Mouse (Mus musculus): ENCODE measurements around the gene Chac1. TPM values are rescaled to one million over a fixed set of nuclear protein-coding genes. Genes with fewer than 3 reads are reported as not detected.

Chac1 gene
- 6.2 TPM in 2 replicates for polyA plus RNA-seq (2015; fragmentation: Nextera tagmentation; extraction: Ambion mirVana)

GRCm38 (mm10) chr2:119350555-119351486, at the start of gene Chac1:
Gene Chac1 (plus strand): TSS chr2:119351229.
- Histone ChIP-seq H3K4me3 (peak within 1 kb of the TSS; percentile 63), H3K36me3 (peaks cover 7% of the 10 kb centered on the region), H3K27ac (replicated peaks) (no peak within 1 kb of the TSS), H3K27me3 (peaks cover 27% of the 10 kb centered on the region), H3K4me1 (replicated peaks) (peaks cover 13% of the 10 kb centered on the region), H3K9ac (peak within 1 kb of the TSS; percentile 80), H3K4me2 (peak within 1 kb of the TSS; percentile 90), H3K9me3 (no peaks in the 10 kb centered on the region)
- peak; percentile 98 for ATAC-seq (ENCODE audit: low read depth)
- 5% methylated on average over 58 of the region's 58 CpGs for WGBS

GRCm38 (mm10) chr2:119302876-119303275, 48.2 kb upstream of the Chac1 start:
- Histone ChIP-seq H3K4me2 (no peak overlapping the region), H3K27ac (replicated peaks) (no peak overlapping the region), H3K36me3 (peaks cover 15% of the 10 kb centered on the region), H3K9me3 (no peaks in the 10 kb centered on the region), H3K9ac (no peak overlapping the region), H3K4me1 (replicated peaks) (peaks cover 32% of the 10 kb centered on the region), H3K27me3 (no peaks in the 10 kb centered on the region), H3K4me3 (no peak overlapping the region)
- WGBS = 76% methylated on average over 6 of the region's 6 CpGs
- no peak for ATAC-seq (ENCODE audit: low read depth)

- 0 out of 2 replicates have a peak overlapping the region, but pooled peaks have one; percentile 34 for H3K9ac ChIP-seq
- WGBS = 55% methylated on average over 3 of the region's 3 CpGs
- no peak overlapping the region for H3K4me3 ChIP-seq
- no peaks in the 10 kb centered on the region for H3K27me3 ChIP-seq
- no peaks in the 10 kb centered on the region for H3K9me3 ChIP-seq
- ATAC-seq (ENCODE audit: low read depth) = no peak
- no peak overlapping the region for H3K27ac ChIP-seq (replicated peaks)
- H3K4me2 ChIP-seq = no peak overlapping the region
- H3K36me3 ChIP-seq = peaks cover 2% of the 10 kb centered on the region; the same call in 1 of the 2 replicates
- peaks cover 32% of the 10 kb centered on the region for H3K4me1 ChIP-seq (replicated peaks)
Observed at GRCm38 (mm10) chr2:119304391-119304790, 46.6 kb upstream of the Chac1 start.

GRCm38 (mm10) chr2:119304798-119305208, 46.2 kb upstream of the Chac1 start:
- ATAC-seq (ENCODE audit: low read depth) = 0 out of 2 replicates have a peak, but pooled peaks have one; percentile 29
- Histone ChIP-seq H3K36me3 (no peaks in the 10 kb centered on the region), H3K4me2 (no peak overlapping the region), H3K27me3 (no peaks in the 10 kb centered on the region; the same call in 1 of the 2 replicates), H3K9me3 (no peaks in the 10 kb centered on the region), H3K4me1 (replicated peaks) (peaks cover 28% of the 10 kb centered on the region), H3K4me3 (no peak overlapping the region), H3K9ac (0 out of 2 replicates have a peak overlapping the region, but pooled peaks have one; percentile 34), H3K27ac (replicated peaks) (no peak overlapping the region)
- 19% methylated on average over 3 of the region's 3 CpGs for WGBS

- Histone ChIP-seq H3K27me3 (peaks cover 57% of the 10 kb centered on the region), H3K4me2 (no peak overlapping the region)
- ATAC-seq (ENCODE audit: low read depth) = no peak
Observed at GRCm38 (mm10) chr2:119311544-119311943, 39.5 kb upstream of the Chac1 start.

GRCm38 (mm10) chr2:119312380-119312958, 38.6 kb upstream of the Chac1 start:
- H3K4me2 ChIP-seq = no peak overlapping the region
- H3K4me1 ChIP-seq (replicated peaks) = peaks cover 21% of the 10 kb centered on the region
- peak; percentile 34; the same call in 1 of the 2 replicates for ATAC-seq (ENCODE audit: low read depth)
- H3K9ac ChIP-seq = no peak overlapping the region
- no peaks in the 10 kb centered on the region for H3K36me3 ChIP-seq
- H3K9me3 ChIP-seq = no peaks in the 10 kb centered on the region
- H3K27ac ChIP-seq (replicated peaks) = no peak overlapping the region
- WGBS = 15% methylated on average over 2 of the region's 2 CpGs
- H3K27me3 ChIP-seq = peaks cover 65% of the 10 kb centered on the region
- no peak overlapping the region for H3K4me3 ChIP-seq

More at GRCm38 (mm10) chr2:119311544-119311943, 39.5 kb upstream of the Chac1 start:
- no peaks in the 10 kb centered on the region for H3K9me3 ChIP-seq
- no peak overlapping the region for H3K9ac ChIP-seq
- no peak overlapping the region for H3K4me3 ChIP-seq
- peaks cover 21% of the 10 kb centered on the region for H3K4me1 ChIP-seq (replicated peaks)
- WGBS = 55% methylated on average over 12 of the region's 12 CpGs
- no peak overlapping the region for H3K27ac ChIP-seq (replicated peaks)
- H3K36me3 ChIP-seq = no peaks in the 10 kb centered on the region

- H3K27me3 ChIP-seq = peaks cover 79% of the 10 kb centered on the region
- peak; percentile 29; the same call in 1 of the 2 replicates for ATAC-seq (ENCODE audit: low read depth)
- H3K27ac ChIP-seq (replicated peaks) = no peak overlapping the region
- H3K9me3 ChIP-seq = no peaks in the 10 kb centered on the region
- no peak overlapping the region for H3K4me3 ChIP-seq
- no peaks in the 10 kb centered on the region for H3K36me3 ChIP-seq
- WGBS = 30% methylated on average over 10 of the region's 10 CpGs
- peaks cover 21% of the 10 kb centered on the region for H3K4me1 ChIP-seq (replicated peaks)
- H3K9ac ChIP-seq = no peak overlapping the region
- H3K4me2 ChIP-seq = no peak overlapping the region
Observed at GRCm38 (mm10) chr2:119313780-119314479, 37.1 kb upstream of the Chac1 start.

- Histone ChIP-seq H3K4me2 (no peak overlapping the region), H3K4me3 (no peak overlapping the region), H3K4me1 (replicated peaks) (peaks cover 21% of the 10 kb centered on the region), H3K36me3 (no peaks in the 10 kb centered on the region), H3K9me3 (no peaks in the 10 kb centered on the region), H3K9ac (no peak overlapping the region), H3K27ac (replicated peaks) (no peak overlapping the region), H3K27me3 (peaks cover 84% of the 10 kb centered on the region)
- WGBS = 59% methylated on average over 12 of the region's 12 CpGs
- ATAC-seq (ENCODE audit: low read depth) = no peak
Observed at GRCm38 (mm10) chr2:119314742-119315310, 36.2 kb upstream of the Chac1 start.

GRCm38 (mm10) chr2:119318043-119318710, 32.9 kb upstream of the Chac1 start:
- 72% methylated on average over 3 of the region's 3 CpGs for WGBS

GRCm38 (mm10) chr2:119320571-119320970, 30.5 kb upstream of the Chac1 start:
- Histone ChIP-seq H3K9me3 (no peaks in the 10 kb centered on the region), H3K36me3 (no peaks in the 10 kb centered on the region), H3K4me2 (no peak overlapping the region), H3K27me3 (peaks cover 94% of the 10 kb centered on the region), H3K4me3 (no peak overlapping the region), H3K4me1 (replicated peaks) (peaks cover 48% of the 10 kb centered on the region), H3K27ac (replicated peaks) (no peak overlapping the region), H3K9ac (no peak overlapping the region)
- ATAC-seq (ENCODE audit: low read depth) = no peak
- WGBS = 76% methylated on average over 8 of the region's 8 CpGs

More at GRCm38 (mm10) chr2:119318043-119318710, 32.9 kb upstream of the Chac1 start:
- Histone ChIP-seq H3K9ac (no peak overlapping the region), H3K4me2 (no peak overlapping the region), H3K27ac (replicated peaks) (no peak overlapping the region), H3K4me3 (no peak overlapping the region), H3K4me1 (replicated peaks) (peaks cover 37% of the 10 kb centered on the region), H3K9me3 (no peaks in the 10 kb centered on the region), H3K27me3 (peaks cover 93% of the 10 kb centered on the region), H3K36me3 (no peaks in the 10 kb centered on the region)
- ATAC-seq (ENCODE audit: low read depth) = no peak
